Mouse (Mus musculus) frontal cortex, postnatal 36 days (tissue): ENCODE results near the gene Mybbp1a.

Experiments
- DNase-seq, 2 experiments: peaks; one replicate each; pipeline ENCODE4 v3.0.0; 2022; ENCODE audit warnings: low spot score in 2 of 2

Mybbp1a gene

DNA sequence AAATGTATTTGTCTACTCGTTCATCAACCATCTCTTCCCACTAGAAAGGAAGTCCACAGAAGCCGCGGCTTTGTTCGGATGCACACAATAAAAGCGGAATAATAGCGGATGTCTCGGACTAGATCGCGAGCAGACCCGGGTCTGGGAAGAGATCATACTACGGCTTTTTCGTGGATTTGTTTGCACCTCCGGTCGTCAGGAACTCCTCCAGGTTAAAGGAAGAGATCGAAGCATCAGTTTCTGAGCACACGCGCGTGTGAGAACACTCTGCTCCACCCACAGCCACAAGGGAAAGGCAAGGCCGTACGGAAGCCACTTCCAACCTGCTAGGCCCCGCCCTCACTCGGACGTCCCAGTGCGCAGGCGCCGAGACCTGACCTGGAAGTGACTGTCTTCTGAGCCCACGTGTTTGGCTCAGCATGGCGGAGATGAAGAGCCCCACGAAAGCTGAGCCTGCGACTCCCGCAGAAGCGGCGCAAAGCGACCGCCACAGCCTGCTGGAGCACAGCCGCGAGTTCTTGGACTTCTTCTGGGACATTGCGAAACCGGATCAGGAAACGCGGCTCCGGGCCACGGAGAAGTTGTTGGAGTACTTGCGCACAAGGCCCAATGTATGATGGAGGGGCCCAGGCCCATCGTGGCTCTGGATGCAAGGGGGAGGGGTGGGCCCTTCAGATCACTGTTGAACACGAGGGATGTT is at the start of gene Mybbp1a:
Gene Mybbp1a, plus strand, starts transcription at position 391 of the 700 bp plus-strand sequence.
- DNase-seq = peak; percentile 98

DNA sequence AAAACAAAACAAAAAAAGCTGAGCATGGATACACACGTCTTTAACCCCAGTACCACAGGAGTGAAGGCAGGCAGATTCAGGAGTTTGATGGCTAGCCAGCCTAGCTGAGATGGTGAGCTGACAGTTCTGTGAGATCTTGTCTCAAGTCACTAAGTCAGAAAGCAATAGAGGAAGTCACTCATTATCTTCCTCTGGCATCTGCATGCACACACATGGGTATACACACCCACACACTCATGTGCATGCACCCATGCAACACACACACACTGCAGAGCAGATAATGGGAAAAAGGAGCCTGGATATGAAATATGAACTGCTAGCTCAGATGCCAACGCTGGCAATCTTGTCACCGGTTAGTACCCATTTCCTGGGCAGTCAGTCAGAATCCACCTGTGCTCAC is 47.9 kb upstream of the Mybbp1a start:
- DNase-seq = no peak

DNA sequence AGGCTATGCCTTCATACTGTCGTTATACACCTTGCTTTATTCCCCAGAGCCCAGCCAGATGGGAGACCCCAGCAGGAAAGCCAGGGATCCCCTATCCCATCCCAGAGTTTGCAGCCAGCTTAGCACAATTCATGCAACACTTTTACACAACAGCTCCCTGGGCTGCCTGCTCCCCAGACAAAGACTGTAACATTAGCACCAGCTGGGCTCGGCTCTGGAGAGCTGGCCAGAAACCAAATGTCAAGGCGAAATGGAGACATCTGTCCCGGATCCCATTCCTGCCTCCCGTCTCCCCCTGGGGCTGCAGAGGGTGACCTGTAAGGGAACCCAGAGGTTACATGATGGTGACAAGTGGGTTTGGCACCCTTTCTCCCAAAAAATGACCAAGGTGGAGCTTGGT is 47.5 kb upstream of the Mybbp1a start:
- DNase-seq = no peak

DNA sequence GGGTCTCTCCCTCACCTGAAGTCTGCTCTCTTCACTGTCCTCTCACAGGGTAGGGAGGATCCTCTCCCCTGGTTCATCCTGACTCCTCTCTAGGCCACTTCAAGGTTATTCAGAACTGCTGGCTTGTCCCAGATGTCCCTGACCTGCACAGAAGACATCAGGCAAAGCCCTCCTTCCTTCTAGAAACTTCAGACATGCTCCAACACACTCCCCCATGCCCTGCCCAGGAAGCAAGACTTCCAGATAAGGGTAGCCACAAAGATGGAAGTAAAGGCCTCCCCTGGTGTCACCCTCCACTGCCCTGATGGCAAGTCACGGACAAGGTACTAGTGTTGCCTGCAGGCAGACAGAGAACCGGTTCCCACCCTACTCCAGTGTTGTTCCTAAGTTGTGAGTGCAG is 46.5 kb upstream of the Mybbp1a start:
- no peak for DNase-seq

DNA sequence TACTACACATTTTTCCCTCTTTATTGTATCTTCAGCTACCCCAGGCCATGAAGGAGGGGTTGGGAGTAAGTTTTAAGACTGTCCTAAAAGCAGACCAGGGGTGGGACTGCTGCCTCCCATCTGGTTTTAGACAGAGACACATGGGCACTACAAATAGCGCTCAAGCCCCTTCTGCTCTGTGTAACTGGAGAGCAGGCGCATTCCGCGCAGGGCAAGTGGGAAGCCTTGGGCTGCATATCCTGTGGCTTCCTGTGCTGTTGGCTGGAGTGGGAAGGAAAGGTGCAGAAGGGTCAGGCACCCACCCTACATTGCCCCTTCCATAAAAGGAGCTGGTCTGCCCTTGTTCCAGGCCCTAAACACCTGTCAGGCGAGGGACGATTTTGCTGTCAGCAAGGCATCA is 45.5 kb upstream of the Mybbp1a start:
- no peak for DNase-seq

DNA sequence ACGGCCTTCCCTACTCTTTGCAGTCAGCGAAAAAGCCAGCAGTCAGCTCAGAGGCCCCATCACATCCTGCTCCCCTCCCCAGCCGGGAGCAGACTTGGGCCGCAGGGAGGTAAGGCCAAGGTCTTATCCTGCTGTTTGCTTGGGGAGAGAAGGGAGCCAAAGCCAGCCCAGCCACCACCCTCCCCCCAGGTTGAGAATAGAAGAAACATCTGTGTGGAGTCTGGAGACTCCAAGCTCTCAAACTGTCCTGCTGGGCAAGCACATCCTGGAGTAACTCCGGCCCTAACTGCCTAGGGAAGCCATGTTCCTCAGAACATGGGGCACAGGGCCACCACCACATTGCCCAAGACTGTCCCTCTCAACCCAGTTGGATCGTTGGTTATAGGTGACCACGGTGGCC is 44.5 kb upstream of the Mybbp1a start:
- DNase-seq = no peak

DNA sequence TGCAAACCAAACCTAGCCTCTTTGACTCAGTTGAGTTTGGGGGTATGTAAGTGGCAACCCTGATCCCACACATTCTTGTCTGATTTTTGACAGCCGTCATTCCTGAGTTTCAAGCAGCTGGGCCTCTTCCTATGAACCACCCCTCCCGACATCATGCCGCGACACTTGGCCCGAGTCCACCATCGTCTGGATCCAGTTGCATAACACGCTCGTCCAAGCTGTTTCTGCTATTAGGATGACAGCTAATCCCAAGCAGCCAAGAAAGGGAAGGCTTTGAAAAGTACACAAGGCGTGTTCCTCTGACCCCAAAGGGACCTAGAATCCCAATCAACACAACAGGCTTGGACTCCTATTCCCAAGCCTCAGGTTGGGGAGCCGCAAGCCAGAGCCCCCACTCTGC is 44.1 kb upstream of the Mybbp1a start:
- DNase-seq = no peak

DNA sequence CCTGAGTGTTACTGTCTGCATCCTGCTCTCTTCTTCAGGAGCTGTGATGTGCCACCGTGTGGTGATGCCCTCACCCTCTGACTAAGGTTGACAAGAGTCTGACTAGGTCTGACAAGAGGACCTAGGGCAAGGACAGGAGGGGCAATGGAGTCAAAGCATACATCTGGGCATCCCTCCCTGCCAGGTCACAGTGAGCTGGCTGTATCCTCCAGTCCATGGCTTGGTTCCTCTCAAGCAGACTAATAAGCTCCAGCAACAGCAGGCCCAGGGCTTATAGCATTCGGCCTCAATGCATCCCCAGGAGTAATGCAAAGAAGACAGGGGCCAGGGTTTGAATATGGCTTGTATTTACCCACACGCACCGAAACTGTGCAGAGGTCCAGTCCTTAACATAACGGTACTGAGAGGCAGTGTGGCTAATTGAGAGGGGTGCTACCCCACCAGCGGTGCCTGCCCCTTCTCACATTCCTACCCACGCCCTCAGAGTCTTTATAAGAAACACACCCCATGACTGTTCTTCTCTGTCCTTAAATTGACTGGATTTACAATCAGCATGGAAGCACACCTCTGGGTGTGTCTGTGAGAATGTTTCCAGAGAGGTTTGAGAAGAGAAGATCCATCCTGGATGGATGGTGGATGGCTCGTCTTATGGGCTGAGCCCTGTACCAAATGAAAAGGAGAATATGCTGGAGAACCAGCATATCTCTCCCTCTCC is 43.2 kb upstream of the Mybbp1a start:
- DNase-seq = no peak

DNA sequence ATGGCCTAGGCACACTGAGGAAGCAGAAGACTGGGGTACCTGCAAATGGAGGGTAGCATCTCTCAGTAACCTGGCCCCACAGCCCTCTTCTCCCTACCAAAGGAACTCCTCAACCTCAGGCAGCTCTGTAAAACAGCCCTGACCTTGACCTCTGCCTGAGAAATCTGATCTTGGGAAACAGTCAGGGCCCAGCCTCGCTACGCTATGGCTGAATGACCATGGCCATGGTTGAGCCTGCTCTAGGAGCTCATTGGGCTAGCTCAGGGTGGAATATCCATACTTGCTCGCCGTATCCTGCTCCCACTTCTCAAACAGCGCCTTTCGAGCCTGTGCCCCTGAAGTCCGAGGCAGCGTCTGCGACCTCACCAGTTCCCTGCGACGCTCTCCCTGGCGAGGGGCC is 40.1 kb upstream of the Mybbp1a start:
- no peak for DNase-seq

DNA sequence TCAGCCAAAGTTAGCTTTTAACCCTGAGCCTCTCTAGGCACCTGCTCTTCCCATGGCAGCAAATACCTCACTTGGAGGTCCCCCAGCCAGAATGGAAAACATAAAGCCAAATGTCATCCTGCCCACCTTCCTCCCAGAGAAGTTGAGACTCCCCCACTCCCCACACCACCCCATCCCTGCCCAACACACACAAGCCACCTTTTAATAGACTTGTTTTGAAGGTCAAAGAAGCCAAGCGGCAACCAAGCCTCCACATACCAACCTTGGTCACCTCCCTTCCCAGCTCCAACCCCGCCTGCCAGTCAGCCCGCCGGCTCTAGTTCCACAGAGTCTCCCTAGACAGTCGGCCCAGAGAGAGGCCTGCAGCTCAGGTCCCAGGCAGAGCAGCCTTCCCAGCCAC is 39.1 kb upstream of the Mybbp1a start:
- no peak for DNase-seq

DNA sequence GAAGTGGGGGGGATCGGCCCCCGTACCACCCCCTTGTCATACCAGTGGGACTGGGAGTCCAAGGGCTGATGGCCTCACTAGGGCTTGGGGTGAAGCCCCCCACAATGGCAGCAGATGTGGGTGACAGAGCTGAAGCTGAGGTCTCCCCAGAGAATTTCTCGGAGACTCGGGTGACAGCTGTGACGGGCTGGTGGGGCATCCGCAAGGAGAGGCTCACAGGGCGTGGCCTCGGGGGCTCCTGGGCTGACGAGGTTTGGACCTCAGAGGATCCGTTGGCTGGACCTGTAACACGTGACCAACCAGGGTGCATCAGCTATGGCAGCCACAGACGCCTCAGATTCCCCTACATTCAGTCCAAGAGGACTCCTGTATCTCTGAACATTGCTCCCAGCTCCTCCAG is 38.2 kb upstream of the Mybbp1a start:
- DNase-seq = no peak

DNA sequence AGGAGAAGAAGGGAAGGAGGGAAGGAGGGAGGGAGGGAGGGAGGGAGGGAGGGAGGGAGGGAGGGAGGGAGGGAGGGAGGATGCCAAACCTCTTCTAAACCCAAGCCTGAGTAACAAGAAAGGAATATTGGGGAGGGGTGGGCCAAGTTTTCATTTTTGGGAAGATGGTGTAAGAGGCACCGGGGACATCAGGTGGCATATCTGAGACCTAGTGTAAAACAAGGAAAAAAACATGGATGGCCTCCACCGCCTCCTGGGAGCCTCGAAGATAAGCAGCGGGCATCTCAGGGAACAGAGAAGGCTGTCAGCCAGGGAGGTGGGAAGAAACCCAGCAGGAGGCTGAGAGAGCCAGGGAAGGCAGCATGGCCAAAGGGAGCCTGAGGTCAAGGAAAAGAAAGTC is 35.6 kb upstream of the Mybbp1a start:
- DNase-seq = no peak

DNA sequence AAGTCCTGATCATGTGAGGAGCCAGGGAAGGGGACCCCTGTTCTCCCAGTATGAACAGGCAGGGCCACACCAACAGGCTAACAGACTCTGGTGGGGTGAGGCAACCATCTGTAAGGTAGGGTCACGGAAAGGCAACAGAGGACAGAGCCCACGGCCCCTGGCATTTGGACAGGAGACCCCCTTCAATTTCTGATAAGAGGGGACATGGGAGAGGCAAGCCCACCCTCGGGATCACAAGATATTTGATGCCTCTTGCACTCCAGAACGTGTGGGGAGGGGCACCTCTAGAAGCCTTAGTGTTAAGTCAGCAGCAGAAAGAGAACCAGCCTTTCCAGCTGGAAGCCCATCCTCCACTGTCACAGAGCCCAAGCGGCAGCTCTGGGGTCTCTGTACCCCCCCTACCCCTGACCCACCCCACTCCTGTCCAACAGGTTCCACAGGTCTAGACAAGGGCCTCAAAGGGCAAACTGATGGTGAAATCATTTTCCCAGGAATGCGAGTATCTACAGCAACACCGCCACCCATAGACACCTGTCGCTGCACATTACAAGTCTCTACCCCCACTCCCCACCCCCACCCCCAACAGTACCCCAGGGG is 35.0 kb upstream of the Mybbp1a start:
- no peak for DNase-seq

DNA sequence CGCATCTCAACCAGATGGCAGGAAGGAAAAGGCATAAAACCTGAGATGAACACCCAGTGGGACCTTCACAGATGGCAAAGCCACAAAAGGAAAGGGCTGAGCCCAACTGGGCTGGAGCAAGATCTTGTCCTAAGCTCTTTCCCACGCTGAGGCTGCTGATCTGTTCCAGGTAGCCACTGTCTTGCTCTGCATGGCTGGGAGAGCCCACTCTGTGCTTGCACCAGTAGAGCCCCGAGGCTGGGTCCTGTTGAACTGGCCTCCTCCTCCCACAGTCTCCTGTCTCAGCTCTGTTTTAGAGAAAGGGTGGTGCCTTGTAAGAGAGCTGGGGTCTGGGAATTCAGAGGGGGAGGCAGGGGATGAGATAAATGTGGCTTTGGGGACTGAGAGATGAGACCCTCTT is 34.1 kb upstream of the Mybbp1a start:
- no peak for DNase-seq

DNA sequence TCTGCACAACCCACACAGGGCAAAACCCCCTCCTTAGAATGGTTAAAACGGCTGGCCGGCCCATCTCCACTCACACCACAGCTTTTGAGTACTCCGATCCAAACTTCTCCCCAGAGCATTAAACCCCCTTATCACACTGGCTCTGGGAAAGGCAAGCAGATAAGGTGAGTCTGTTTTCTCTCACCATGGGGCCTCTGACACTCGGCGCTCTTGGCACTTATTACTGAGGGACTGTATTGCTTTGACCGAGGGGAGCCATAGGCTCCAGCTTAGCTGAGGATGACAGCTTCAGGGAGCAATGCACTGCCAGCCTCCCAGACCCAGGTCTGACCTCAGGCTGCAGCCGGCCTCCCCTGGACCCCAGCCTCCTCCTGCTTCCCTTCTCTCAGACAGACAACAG is 33.6 kb upstream of the Mybbp1a start:
- DNase-seq = no peak

DNA sequence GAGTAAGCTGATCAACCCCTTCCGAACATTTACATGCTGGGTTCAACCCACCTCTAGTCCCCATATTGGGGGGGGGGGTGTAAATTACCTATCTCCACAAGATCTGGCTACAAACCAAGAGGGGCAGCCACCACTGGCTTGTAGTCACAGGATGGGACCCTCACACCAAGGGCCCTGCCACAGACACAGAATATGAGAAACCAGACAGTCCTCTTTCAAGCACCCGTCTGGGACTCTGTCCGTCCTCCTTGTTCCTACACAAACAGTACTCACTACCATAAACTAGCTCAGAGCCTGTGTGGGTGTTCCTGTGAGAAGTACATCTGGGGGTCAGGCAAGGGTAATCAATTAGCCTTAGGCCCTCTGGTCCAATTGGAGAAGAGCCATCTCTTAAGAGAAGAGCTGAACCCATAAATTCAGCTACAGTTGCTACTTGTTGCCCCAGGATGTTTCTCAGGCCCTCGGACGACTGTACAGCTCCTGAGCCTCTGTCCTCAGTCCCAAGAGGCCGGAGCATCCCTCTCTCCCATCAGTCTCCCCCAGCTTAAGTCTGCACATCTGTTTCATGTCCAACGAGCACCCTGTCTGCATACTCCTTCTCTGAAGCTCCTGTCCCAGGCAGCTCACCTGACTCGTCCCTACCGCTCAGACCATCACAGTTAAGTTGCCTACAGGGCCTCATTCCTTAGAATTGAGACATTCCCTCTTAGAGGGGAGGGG is 32.5 kb upstream of the Mybbp1a start:
- DNase-seq = no peak

DNA sequence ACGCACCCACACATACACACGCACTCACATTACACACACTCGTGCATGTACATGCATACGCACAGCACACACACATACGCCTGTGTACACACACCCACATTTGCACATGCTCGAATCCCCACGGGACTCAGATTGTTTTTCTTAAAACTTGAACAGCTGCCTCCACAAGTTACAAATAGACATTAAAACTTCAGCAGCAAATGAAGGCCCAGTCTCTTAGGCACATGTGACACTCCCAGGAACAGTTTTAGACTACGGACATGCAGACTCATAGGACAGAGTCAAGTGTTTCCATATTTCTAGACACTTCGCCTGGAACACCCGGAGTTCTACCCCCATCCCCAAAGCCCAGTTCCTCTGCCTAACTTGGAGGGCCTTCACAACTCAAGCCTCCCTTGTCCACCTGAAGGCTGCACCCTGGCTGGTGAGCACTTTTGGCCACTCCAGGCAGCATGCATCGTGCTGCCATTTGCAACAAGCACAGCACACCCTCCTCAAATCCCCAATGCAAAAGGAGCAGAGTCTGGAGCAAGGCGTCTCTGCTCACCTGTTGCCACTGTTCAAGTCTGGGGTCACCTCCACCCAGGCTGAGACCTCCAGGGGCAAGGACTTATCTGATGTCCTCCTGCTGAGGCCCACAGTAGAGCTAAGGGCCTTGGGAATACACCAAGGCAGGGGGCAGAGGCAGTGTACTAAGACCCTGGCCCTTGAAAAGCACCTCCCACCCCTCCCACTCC is 31.3 kb upstream of the Mybbp1a start:
- DNase-seq = no peak

DNA sequence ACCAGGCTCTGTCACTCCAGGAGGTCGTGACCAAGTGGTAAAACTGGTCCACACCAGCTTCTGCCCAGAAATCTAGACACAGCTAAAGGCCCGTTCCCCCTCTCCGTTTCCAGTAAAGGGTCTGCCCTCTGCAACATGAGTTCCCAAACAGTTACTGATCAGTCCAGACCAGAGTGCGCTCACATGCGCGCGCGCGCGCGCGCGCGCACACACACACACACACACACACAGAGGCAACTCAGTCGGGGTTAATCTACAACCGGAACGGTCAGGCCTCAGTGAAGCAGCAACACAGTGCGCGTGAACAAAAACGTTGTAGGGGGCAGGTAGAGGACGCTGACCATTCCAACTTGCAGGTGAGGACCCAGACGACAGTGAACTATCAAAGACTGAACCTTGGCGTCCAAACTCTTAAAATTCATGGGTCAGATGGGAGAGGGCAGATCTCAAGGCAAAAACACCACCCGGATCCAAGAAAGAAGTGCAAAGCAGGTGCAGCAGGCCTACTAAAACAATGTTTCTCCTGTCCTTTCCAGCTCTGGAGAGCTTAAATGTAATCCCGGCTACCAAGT is 30.5 kb upstream of the Mybbp1a start:
- DNase-seq = no peak

DNA sequence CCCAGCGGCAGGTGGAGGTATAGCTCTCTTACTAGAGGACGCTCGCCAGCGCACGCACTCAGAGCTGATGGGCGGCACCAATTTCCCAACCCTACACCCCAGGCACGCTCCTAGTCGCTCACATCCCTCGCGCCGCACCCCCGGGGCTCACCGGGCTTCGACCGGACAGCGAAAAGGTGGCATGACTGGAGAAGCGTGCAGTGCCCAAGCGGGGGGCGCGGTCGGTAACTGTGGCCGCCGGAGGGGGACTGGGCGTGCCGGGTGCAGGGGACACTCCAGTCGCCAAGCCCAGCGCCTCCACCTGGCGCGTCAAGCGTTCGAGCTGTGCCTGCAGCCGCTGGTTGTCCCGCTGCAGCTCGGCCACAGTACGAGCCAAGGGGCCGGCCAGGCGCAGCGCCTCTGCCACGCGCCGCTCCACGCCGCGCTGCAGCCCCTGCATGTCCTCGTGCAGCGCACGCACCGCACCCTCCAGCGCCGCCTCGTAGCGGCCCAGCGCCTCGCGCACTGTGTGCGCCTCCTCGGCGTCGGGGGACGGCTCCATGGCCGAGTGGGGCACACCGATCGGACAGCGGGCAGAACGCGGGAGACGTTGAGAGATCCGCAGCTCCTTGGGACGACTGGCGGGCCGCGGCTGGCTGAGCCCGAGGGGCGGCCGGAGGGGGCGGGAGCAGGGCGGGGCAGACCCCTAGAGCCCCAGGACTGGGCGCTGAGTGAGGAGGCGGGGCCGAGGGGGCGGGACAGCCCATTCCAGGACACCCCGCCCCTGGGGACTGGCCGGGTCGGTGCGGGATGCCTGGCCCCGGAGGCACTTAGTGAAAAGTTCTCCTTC is 29.8 kb upstream of the Mybbp1a start, which contains the start of gene Smtnl2:
Gene Smtnl2, minus strand, starts transcription at position 621 of the 829 bp plus-strand sequence.
- DNase-seq = peak; percentile 15 to 20

DNA sequence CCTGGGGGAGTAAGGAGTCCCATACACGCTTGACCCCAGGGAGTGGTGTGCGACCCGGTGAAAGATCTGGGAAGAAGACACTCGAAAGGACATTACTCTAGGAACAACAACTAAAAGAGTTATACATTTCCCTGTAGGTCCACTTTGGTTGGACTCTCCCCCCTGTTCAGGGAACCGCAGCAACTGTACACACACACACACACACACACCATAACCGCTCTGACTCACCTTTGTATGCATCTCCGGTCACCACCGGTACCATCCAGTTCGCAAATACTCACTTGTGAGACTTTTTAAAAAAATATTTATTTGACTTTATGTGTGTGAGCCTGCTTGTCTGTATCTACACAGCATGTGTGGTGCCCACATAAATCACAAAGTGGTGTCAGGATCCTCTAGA is 29.2 kb upstream of the Mybbp1a start:
- DNase-seq = no peak

DNA sequence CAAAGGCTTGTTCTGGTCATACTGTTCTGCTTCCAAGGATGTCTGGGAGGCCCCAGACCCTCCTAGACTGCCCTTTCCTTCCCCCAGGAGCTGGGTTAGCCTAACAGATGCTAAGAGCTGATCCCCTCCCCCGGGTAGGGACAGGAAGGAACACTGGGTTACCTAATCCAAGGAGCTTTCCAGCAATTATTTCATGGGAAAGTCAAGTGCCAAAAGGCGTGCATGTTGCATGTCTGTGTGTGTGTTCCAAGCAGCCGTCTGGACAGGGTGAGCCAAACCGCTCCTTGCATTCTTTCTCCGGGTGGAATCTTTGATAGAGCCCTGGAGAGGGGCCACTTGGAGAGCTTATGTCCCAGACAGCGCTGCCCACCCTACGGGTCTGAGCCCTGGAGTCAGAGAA is 28.1 kb upstream of the Mybbp1a start:
- DNase-seq = no peak
